Mouse (Mus musculus): ENCODE measurements around the gene C1ql3. TPM values are rescaled to one million over a fixed set of nuclear protein-coding genes. Genes with fewer than 3 reads are reported as not detected.
A peak's percentile ranks its signal among the peaks of the same experiment; 100 is the strongest.

Gene C1ql3
- polyA plus RNA-seq (2015; fragmentation: Nextera tagmentation; extraction: Ambion mirVana), result 0.58 and 0.89 TPM in 2 replicates

DNA sequence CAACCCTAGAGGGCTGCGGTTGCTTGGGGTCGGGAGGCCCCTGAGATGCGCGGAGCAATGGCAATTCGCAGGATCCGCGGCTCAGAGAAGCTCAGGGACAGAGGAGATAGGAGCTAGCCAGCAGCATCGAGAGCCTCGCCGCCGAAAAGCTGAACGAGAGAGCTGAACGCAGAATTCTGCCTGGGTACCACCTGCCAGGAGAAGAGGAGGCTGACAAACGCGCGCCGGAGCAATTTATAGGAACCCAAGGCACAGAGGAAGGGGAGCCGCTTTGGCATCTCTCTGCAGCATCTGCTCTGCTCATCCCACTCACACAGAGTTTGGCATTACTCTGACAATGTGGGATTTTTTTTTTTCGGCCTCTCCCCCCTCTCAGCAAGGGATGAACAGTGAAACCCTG, at the start of gene C1ql3:
Gene C1ql3, minus strand, starts transcription at position 335 of the 400 bp plus-strand sequence.
- H3K9ac ChIP-seq, result peak within 1 kb of the TSS; percentile 52
- peak within 1 kb of the TSS; percentile 100 for H3K4me2 ChIP-seq
- no peaks in the 10 kb centered on the region for H3K36me3 ChIP-seq
- H3K27ac ChIP-seq, result no peak within 1 kb of the TSS
- peaks cover 30% of the 10 kb centered on the region for H3K4me1 ChIP-seq (replicated peaks)
- peak within 1 kb of the TSS; percentile 62 for H3K4me3 ChIP-seq
- no peaks in the 10 kb centered on the region for H3K9me3 ChIP-seq (replicated peaks)
- ATAC-seq (replicated peaks; ENCODE audit: insufficient number of reproducible peaks, insufficient read depth, low FRiP score, low read depth), result no peak
- H3K27me3 ChIP-seq, result peaks cover 32% of the 10 kb centered on the region
- WGBS, result 2% methylated on average over 19 of the region's 19 CpGs

DNA sequence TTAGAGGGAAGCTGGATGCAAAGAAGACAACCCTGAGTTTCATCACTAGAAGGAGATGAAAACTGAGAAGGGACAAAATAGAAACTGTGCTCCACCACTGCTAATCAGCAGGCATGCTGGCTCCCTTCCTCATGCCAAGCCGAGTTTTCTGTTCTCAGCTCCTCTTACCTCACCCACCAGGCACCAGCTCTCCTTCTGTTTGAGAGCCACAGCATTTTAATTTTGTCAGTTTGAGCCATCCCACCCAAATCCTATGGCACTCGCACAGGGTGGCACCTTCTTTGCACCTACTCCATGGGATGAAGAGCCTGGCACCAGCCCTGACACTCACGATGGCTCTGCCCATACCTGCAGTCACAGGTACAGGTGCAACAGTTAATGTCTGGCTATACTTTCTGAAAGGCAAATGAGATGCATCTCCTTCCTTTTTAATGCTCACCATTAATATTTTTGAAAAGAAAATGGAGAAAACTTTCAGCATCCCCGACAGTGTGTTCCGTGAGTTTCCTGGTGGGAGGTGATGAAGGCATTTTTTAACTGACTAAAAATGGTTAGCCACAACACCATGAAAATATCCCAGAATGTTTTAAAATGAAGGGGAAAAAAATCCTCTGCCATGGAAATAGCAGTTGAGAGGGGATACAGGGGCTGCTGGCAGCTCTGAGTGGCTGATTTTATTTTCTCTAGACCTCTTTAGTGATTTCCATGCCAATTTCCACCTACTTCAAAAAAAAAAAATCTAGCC, 49.0 kb upstream of the C1ql3 start:
- no peak overlapping the region for H3K4me3 ChIP-seq
- no peak overlapping the region for H3K4me2 ChIP-seq
- no peaks in the 10 kb centered on the region for H3K27me3 ChIP-seq
- H3K9me3 ChIP-seq (replicated peaks), result no peaks in the 10 kb centered on the region
- H3K36me3 ChIP-seq, result no peaks in the 10 kb centered on the region
- ATAC-seq (replicated peaks; ENCODE audit: insufficient number of reproducible peaks, insufficient read depth, low FRiP score, low read depth), result no peak
- 84% methylated on average over 5 of the region's 5 CpGs for WGBS
- H3K4me1 ChIP-seq (replicated peaks), result no peaks in the 10 kb centered on the region
- H3K27ac ChIP-seq, result no peak overlapping the region
- H3K9ac ChIP-seq, result no peak overlapping the region

DNA sequence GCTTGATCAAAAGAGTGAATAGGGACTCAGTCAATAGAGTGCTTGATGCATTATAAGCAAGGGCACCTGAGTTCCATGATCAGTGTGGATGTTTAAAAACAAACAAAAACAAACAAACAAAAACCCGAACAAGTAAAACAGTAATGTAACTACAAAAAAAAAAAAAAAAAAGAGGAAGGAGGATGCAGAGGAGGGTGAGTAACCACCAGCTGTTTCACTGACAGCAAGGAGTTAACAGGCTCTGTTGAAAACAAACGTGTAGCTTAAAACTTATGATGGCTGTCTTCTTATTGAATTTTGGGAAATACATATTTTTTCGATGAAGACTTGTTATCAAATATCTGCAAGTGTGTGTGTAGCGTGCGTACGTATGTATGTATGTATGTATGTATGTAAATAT, 37.0 kb upstream of the C1ql3 start:
- Histone ChIP-seq H3K4me3 (no peak overlapping the region), H3K36me3 (no peaks in the 10 kb centered on the region), H3K27ac (no peak overlapping the region), H3K9ac (no peak overlapping the region), H3K4me2 (no peak overlapping the region), H3K27me3 (no peaks in the 10 kb centered on the region), H3K4me1 (replicated peaks) (no peaks in the 10 kb centered on the region), H3K9me3 (replicated peaks) (no peaks in the 10 kb centered on the region)
- 83% methylated on average over 6 of the region's 6 CpGs for WGBS
- ATAC-seq (replicated peaks; ENCODE audit: insufficient number of reproducible peaks, insufficient read depth, low FRiP score, low read depth), result no peak

DNA sequence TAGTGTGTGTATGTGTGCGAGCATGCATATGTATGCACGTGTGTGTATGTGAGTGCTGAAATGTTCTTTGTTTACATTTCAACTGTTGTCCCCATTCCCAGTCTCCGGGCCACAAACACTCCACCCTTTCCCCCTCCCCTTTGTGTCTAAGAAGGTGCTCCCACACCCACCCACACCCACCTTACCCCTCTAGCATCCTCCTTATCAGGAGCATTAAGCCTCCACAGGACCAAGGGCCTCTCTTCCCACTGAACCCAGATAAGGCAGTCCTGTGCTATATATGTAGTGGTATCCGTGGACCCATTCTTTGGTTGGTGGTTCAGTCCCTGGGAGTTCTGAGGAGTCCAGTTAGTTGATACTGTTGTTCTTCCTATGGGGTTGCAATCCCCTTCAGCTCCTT, 32.9 kb upstream of the C1ql3 start:
- Histone ChIP-seq H3K36me3 (no peaks in the 10 kb centered on the region), H3K27me3 (no peaks in the 10 kb centered on the region), H3K9me3 (replicated peaks) (no peaks in the 10 kb centered on the region), H3K9ac (no peak overlapping the region), H3K4me3 (no peak overlapping the region), H3K4me1 (replicated peaks) (no peaks in the 10 kb centered on the region), H3K27ac (no peak overlapping the region), H3K4me2 (no peak overlapping the region)
- no peak for ATAC-seq (replicated peaks; ENCODE audit: insufficient number of reproducible peaks, insufficient read depth, low FRiP score, low read depth)
- 79% methylated on average over 4 of the region's 4 CpGs for WGBS

DNA sequence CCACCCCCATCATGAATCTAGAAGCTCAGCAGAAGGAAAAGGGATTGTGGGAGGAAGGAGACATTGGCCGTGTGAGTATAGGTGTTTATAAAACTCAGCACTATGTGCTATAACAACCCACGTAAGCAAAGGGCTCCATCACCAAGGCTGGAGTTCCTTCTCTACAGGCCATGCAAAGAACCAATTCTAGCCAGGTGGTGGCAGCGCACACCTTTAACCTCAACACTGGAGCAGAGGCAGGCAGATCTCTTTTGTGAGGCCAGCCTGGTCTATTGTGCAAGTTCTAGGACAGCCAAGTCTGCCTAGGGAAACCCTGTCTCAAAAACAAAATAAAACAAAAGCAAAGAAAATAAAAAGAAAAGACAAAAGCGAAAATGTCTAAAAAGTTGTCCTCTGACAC, 28.2 kb upstream of the C1ql3 start:
- Histone ChIP-seq H3K4me1 (replicated peaks) (peaks cover 2% of the 10 kb centered on the region; the same call in 1 of the 2 replicates), H3K4me3 (no peak overlapping the region), H3K4me2 (no peak overlapping the region), H3K27ac (no peak overlapping the region), H3K36me3 (no peaks in the 10 kb centered on the region), H3K9ac (no peak overlapping the region), H3K27me3 (no peaks in the 10 kb centered on the region), H3K9me3 (replicated peaks) (no peaks in the 10 kb centered on the region)
- no peak for ATAC-seq (replicated peaks; ENCODE audit: insufficient number of reproducible peaks, insufficient read depth, low FRiP score, low read depth)
- WGBS, result 86% methylated on average over 4 of the region's 4 CpGs

DNA sequence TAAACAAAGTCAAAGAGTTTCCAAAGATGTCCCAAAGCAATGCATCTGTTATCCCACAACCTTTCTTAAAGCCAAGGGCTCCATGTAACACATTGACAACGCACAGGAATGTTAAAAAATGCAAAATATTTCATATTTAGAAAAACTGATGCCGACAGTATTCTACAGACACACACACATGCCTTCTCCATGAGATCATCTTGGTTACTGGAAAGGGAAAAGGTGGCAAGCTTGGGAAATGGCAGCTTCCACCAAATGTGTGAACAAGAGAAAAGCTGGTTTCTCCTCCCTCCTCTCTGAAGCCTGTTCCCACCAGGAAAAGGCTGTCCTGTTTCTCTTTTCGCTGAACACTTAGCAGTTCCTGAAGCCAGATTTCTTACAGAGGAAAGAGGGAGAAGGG, 27.2 kb upstream of the C1ql3 start:
- ATAC-seq (replicated peaks; ENCODE audit: insufficient number of reproducible peaks, insufficient read depth, low FRiP score, low read depth), result no peak
- Histone ChIP-seq H3K9me3 (replicated peaks) (no peaks in the 10 kb centered on the region), H3K27ac (no peak overlapping the region), H3K4me1 (replicated peaks) (peaks cover 2% of the 10 kb centered on the region; the same call in 1 of the 2 replicates), H3K4me3 (no peak overlapping the region), H3K9ac (no peak overlapping the region), H3K27me3 (no peaks in the 10 kb centered on the region), H3K36me3 (no peaks in the 10 kb centered on the region), H3K4me2 (no peak overlapping the region)
- WGBS, result 54% methylated on average over 3 of the region's 3 CpGs

DNA sequence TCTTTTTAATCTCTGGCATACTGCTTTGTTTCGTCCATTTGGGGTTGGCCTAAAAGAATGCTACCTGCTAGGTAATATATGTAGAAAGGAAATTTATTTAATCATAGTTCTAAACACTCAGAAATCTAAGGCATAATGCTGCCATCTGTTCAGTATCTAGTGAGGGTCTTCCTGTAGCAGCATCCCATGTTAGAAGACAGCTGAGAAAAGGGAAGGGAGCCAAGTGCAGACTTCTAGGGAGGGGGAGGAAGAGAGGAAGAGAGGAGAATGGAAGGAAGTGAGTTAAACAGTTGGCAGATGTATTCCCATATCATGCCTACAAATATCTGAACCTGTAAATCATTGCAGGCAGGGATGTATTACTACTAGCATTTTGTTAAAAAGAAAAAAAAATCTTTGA, 7.3 kb upstream of the C1ql3 start:
- H3K27ac ChIP-seq, result no peak overlapping the region
- H3K4me1 ChIP-seq (replicated peaks), result no peaks in the 10 kb centered on the region
- WGBS, result 67% methylated on average over 1 of the region's 1 CpGs
- no peaks in the 10 kb centered on the region for H3K9me3 ChIP-seq (replicated peaks)
- no peaks in the 10 kb centered on the region for H3K36me3 ChIP-seq
- no peak overlapping the region for H3K4me2 ChIP-seq
- H3K9ac ChIP-seq, result no peak overlapping the region
- no peak overlapping the region for H3K4me3 ChIP-seq
- no peaks in the 10 kb centered on the region for H3K27me3 ChIP-seq
- ATAC-seq (replicated peaks; ENCODE audit: insufficient number of reproducible peaks, insufficient read depth, low FRiP score, low read depth), result no peak

DNA sequence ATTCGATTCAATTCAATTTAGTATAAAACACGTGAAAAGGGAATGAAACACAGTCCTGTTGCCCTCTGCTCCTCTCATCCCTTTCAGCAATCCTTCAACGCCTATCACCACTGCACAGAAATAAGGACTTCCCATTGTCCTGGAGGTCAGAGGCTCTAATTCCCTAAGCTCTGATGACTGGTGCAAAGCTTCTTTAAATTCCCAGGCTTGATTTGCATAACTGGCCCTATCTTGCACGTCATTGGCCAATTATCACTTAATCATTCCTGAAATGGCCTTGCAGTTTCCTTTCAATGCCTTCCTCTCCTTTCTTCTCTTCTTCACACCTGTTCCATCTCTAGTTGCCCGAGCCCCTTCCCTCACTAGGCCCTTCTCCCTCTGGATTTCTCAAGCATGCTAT, 6.8 kb upstream of the C1ql3 start:
- 0 out of 2 replicates have a peak, but pooled peaks cover 3% of the 10 kb centered on the region for H3K27me3 ChIP-seq
- H3K4me1 ChIP-seq (replicated peaks), result no peaks in the 10 kb centered on the region
- no peak overlapping the region for H3K27ac ChIP-seq
- no peak overlapping the region for H3K4me3 ChIP-seq
- H3K4me2 ChIP-seq, result no peak overlapping the region
- 45% methylated on average over 5 of the region's 5 CpGs for WGBS
- no peak for ATAC-seq (replicated peaks; ENCODE audit: insufficient number of reproducible peaks, insufficient read depth, low FRiP score, low read depth)
- H3K9me3 ChIP-seq (replicated peaks), result no peaks in the 10 kb centered on the region
- no peaks in the 10 kb centered on the region for H3K36me3 ChIP-seq
- H3K9ac ChIP-seq, result no peak overlapping the region

DNA sequence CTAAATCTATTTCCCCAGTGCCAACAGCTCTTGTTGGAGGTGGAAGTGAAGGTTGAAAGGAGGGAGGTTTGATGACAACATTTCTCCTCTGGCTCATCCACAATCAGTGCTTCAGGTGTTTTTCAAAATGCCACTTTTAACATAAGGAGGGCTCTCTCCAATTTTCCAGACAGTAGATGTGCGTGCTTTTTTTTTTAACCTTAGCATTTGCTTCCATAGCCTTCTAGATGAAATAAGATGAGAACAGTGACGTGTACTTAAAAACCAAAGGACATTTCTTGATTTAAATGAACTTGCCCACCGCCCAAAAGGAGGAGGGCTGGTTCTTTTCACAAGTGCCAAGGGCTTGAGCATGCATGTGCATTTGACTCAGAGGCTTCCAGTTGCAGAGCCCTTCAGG, 367 bp upstream of the C1ql3 start:
- ATAC-seq (replicated peaks; ENCODE audit: insufficient number of reproducible peaks, insufficient read depth, low FRiP score, low read depth), result no peak
- Histone ChIP-seq H3K9me3 (replicated peaks) (no peaks in the 10 kb centered on the region), H3K4me2 (peak overlapping the region; percentile 100), H3K27ac (no peak overlapping the region), H3K36me3 (no peaks in the 10 kb centered on the region), H3K9ac (no peak overlapping the region), H3K4me3 (no peak overlapping the region), H3K4me1 (replicated peaks) (peaks cover 30% of the 10 kb centered on the region), H3K27me3 (peaks cover 32% of the 10 kb centered on the region)
- 60% methylated on average over 3 of the region's 3 CpGs for WGBS

DNA sequence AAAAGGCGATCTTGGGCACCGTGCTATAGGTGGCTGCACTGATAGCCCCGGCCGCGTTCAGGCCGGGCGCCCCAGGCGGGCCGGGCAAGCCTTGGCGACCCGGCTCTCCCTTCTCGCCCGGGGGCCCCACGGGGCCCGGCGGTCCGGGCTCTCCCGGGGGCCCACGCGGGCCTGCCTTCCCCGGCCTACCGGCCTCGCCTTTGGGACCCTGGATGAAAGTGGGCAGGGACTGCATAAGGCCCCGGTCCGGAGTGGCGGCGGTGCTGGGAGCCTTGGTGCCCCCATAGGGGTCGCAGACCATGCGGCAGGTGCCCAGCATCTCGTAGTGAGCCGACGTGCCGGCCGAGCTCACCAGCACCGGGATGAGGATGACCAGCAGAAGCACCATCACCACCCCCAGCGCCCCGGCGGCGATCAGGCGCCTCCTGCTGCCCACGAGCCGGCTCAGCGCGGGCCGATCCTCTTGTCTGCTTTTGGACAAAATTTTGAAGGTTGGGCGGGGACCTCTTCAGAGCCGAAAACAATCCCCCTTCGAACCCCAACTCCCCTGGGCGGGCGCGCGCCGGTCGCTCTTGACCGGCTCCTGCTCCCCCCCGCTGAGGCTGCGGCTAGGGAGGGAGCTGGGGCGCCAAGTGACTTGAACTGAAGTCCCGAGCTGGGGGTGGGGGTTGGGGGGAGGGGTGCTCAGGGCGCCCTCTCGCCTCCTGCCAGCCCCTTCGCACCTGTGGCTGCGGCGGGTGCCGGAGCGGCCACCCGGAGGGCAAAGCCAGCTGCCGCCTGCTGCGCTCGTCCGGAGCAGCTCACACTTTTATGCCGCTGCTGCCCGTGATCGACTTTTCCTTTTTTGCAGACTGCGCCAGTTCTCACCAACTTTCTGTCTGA, 905 bp downstream of the C1ql3 start:
- H3K36me3 ChIP-seq, result no peaks in the 10 kb centered on the region
- ATAC-seq (replicated peaks; ENCODE audit: insufficient number of reproducible peaks, insufficient read depth, low FRiP score, low read depth), result peak; percentile 35; the same call in 1 of the 2 replicates
- no peak overlapping the region for H3K27ac ChIP-seq
- H3K27me3 ChIP-seq, result peaks cover 32% of the 10 kb centered on the region
- peak overlapping the region; percentile 100 for H3K4me2 ChIP-seq
- WGBS, result under 1% methylated on average over 74 of the region's 75 CpGs
- H3K9me3 ChIP-seq (replicated peaks), result no peaks in the 10 kb centered on the region
- H3K4me1 ChIP-seq (replicated peaks), result peaks cover 30% of the 10 kb centered on the region
- H3K9ac ChIP-seq, result peak overlapping the region; percentile 52
- H3K4me3 ChIP-seq, result peak overlapping the region; percentile 62

DNA sequence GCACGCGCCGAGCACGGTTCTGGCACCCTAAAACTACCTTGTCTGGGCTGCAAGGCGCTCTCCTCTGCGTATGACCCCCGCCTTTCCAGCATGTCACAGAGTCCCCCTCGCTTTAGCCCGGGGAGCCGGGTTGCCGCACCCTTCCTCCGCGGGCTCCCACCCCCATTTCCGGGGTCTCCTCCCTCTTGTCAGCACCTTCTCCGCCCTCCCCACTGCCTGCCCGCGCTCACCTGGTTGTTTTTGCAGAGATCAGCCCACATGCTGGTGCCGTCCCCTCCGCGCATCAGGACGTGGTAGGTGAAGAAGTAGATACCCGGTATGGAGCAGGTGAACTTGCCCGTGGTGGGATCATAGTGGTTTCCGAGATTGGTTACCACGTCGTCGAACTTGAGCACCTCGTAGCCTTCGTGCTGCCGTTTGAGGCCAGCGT, 1.6 kb downstream of the C1ql3 start:
- peak overlapping the region; percentile 100 for H3K4me2 ChIP-seq
- peak overlapping the region; percentile 62 for H3K4me3 ChIP-seq
- 4% methylated on average over 31 of the region's 31 CpGs for WGBS
- no peaks in the 10 kb centered on the region for H3K9me3 ChIP-seq (replicated peaks)
- no peak; the same call in 1 of the 2 replicates for ATAC-seq (replicated peaks; ENCODE audit: insufficient number of reproducible peaks, insufficient read depth, low FRiP score, low read depth)
- no peak overlapping the region for H3K27ac ChIP-seq
- no peaks in the 10 kb centered on the region for H3K36me3 ChIP-seq
- H3K9ac ChIP-seq, result peak overlapping the region; percentile 52
- peaks cover 32% of the 10 kb centered on the region for H3K27me3 ChIP-seq
- peaks cover 30% of the 10 kb centered on the region for H3K4me1 ChIP-seq (replicated peaks)
